Mouse (Mus musculus) lung, postnatal 0 days (tissue): ENCODE measurements at regions not wholly inside any gene's neighbourhood (a gene's known extent, or its start where the extent isn't known, plus 50 kb on each side); places are given as distances from the start of the nearest gene placed in this dataset.

ENCODE experiments used
- CTCF ChIP-seq: IDR thresholded peaks from 2 replicates; pipeline ENCODE4 v1.5.1; 2016; ENCODE audit warnings: antibody characterized with exemption, mild to moderate bottlenecking
- EP300 ChIP-seq: IDR thresholded peaks from 2 replicates; pipeline ENCODE4 v1.6.1; 2016; ENCODE audit warnings: antibody characterized with exemption, mild to moderate bottlenecking, control low read depth

DNA sequence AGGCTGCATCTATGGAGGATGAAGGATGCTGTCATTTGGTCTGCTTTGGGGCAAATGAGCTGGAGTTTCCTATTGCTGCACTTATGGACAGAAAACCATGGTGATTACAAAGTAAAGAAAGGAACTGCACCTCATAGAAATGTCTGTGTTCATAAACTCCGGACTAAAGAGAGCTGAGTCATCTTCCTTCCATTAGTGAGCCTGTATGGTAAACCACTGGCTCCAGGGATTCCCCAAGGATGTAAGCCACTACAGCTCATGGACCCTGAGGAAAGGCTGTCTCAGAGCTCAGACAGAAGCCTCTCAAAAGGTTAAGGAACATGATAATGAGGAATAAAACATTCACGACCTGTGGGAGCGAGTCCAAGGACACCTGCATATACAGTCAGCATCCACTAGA, 66.3 kb upstream of the Zfp462 start:
- TF ChIP-seq CTCF = no peak
- TF ChIP-seq EP300 = no peak
